Mouse (Mus musculus): ENCODE measurements around the gene Rora. TPM values are rescaled to one million over a fixed set of nuclear protein-coding genes. Genes with fewer than 3 reads are reported as not detected.

Gene Rora
- polyA plus RNA-seq, 1 experiment, result 0.85 TPM

GRCm38 (mm10) chr9:69250326-69250725, 596.7 kb downstream of the Rora start:
- H3K4me1 ChIP-seq (ENCODE audit: control insufficient read depth, insufficient read depth, low read length), result no peaks in the 10 kb centered on the region
- H3K27ac ChIP-seq (ENCODE audit: control insufficient read depth, insufficient read depth, low read depth, low read length, poor library complexity), result no peak overlapping the region
- TF ChIP-seq POLR2A (IDR thresholded peaks at IDR 0.05; ENCODE audit: borderline replicate concordance, control insufficient read depth, low read depth, low read length) (no peak), CTCF (IDR thresholded peaks at IDR 0.05; ENCODE audit: control insufficient read depth, insufficient read depth, low read length) (no peak)
- H3K4me3 ChIP-seq (replicated peaks; ENCODE audit: control insufficient read depth, low read depth, low read length), result no peak overlapping the region
- 91% methylated on average over 8 of the region's 8 CpGs for WGBS

GRCm38 (mm10) chr9:69258506-69258905, 604.9 kb downstream of the Rora start:
- WGBS, result 82% methylated on average over 5 of the region's 5 CpGs
- TF ChIP-seq POLR2A (IDR thresholded peaks at IDR 0.05; ENCODE audit: borderline replicate concordance, control insufficient read depth, low read depth, low read length) (no peak), CTCF (IDR thresholded peaks at IDR 0.05; ENCODE audit: control insufficient read depth, insufficient read depth, low read length) (no peak)
- Histone ChIP-seq H3K4me1 (ENCODE audit: control insufficient read depth, insufficient read depth, low read length) (no peaks in the 10 kb centered on the region), H3K4me3 (replicated peaks; ENCODE audit: control insufficient read depth, low read depth, low read length) (no peak overlapping the region), H3K27ac (ENCODE audit: control insufficient read depth, insufficient read depth, low read depth, low read length, poor library complexity) (no peak overlapping the region)

GRCm38 (mm10) chr9:69259382-69259781, 605.8 kb downstream of the Rora start:
- WGBS, result 63% methylated on average over 9 of the region's 9 CpGs

GRCm38 (mm10) chr9:69265151-69265550, 611.6 kb downstream of the Rora start:
- TF ChIP-seq POLR2A (IDR thresholded peaks at IDR 0.05; ENCODE audit: borderline replicate concordance, control insufficient read depth, low read depth, low read length) (no peak), CTCF (IDR thresholded peaks at IDR 0.05; ENCODE audit: control insufficient read depth, insufficient read depth, low read length) (no peak)
- no peaks in the 10 kb centered on the region for H3K4me1 ChIP-seq (ENCODE audit: control insufficient read depth, insufficient read depth, low read length)
- WGBS, result 69% methylated on average over 7 of the region's 7 CpGs
- no peak overlapping the region for H3K27ac ChIP-seq (ENCODE audit: control insufficient read depth, insufficient read depth, low read depth, low read length, poor library complexity)
- H3K4me3 ChIP-seq (replicated peaks; ENCODE audit: control insufficient read depth, low read depth, low read length), result no peak overlapping the region

More at GRCm38 (mm10) chr9:69259382-69259781, 605.8 kb downstream of the Rora start:
- Histone ChIP-seq H3K4me3 (replicated peaks; ENCODE audit: control insufficient read depth, low read depth, low read length) (no peak overlapping the region), H3K27ac (ENCODE audit: control insufficient read depth, insufficient read depth, low read depth, low read length, poor library complexity) (no peak overlapping the region; the same call in 1 of the 2 replicates), H3K4me1 (ENCODE audit: control insufficient read depth, insufficient read depth, low read length) (no peaks in the 10 kb centered on the region)
- TF ChIP-seq POLR2A (IDR thresholded peaks at IDR 0.05; ENCODE audit: borderline replicate concordance, control insufficient read depth, low read depth, low read length), result no peak
- TF ChIP-seq CTCF (IDR thresholded peaks at IDR 0.05; ENCODE audit: control insufficient read depth, insufficient read depth, low read length), result no peak

- 81% methylated on average over 8 of the region's 8 CpGs for WGBS
- Histone ChIP-seq H3K27ac (ENCODE audit: control insufficient read depth, insufficient read depth, low read depth, low read length, poor library complexity) (no peak overlapping the region), H3K4me1 (ENCODE audit: control insufficient read depth, insufficient read depth, low read length) (no peaks in the 10 kb centered on the region), H3K4me3 (replicated peaks; ENCODE audit: control insufficient read depth, low read depth, low read length) (no peak overlapping the region)
- TF ChIP-seq POLR2A (IDR thresholded peaks at IDR 0.05; ENCODE audit: borderline replicate concordance, control insufficient read depth, low read depth, low read length), result no peak
- TF ChIP-seq CTCF (IDR thresholded peaks at IDR 0.05; ENCODE audit: control insufficient read depth, insufficient read depth, low read length), result no peak
These were observed 616.8 kb downstream of the Rora start for GRCm38 (mm10) chr9:69270374-69270773.

GRCm38 (mm10) chr9:69270931-69271330, 617.3 kb downstream of the Rora start:
- 64% methylated on average over 7 of the region's 7 CpGs for WGBS
- no peak overlapping the region for H3K27ac ChIP-seq (ENCODE audit: control insufficient read depth, insufficient read depth, low read depth, low read length, poor library complexity)
- no peak overlapping the region for H3K4me3 ChIP-seq (replicated peaks; ENCODE audit: control insufficient read depth, low read depth, low read length)
- no peaks in the 10 kb centered on the region for H3K4me1 ChIP-seq (ENCODE audit: control insufficient read depth, insufficient read depth, low read length)
- TF ChIP-seq CTCF (IDR thresholded peaks at IDR 0.05; ENCODE audit: control insufficient read depth, insufficient read depth, low read length) (no peak), POLR2A (IDR thresholded peaks at IDR 0.05; ENCODE audit: borderline replicate concordance, control insufficient read depth, low read depth, low read length) (no peak)

GRCm38 (mm10) chr9:69272884-69273283, 619.3 kb downstream of the Rora start:
- H3K4me1 ChIP-seq (ENCODE audit: control insufficient read depth, insufficient read depth, low read length), result no peaks in the 10 kb centered on the region
- no peak overlapping the region for H3K27ac ChIP-seq (ENCODE audit: control insufficient read depth, insufficient read depth, low read depth, low read length, poor library complexity)
- H3K4me3 ChIP-seq (replicated peaks; ENCODE audit: control insufficient read depth, low read depth, low read length), result no peak overlapping the region
- TF ChIP-seq POLR2A (IDR thresholded peaks at IDR 0.05; ENCODE audit: borderline replicate concordance, control insufficient read depth, low read depth, low read length) (no peak), CTCF (IDR thresholded peaks at IDR 0.05; ENCODE audit: control insufficient read depth, insufficient read depth, low read length) (no peak)
- 71% methylated on average over 9 of the region's 9 CpGs for WGBS

- Histone ChIP-seq H3K4me3 (replicated peaks; ENCODE audit: control insufficient read depth, low read depth, low read length) (no peak overlapping the region), H3K27ac (ENCODE audit: control insufficient read depth, insufficient read depth, low read depth, low read length, poor library complexity) (no peak overlapping the region), H3K4me1 (ENCODE audit: control insufficient read depth, insufficient read depth, low read length) (no peaks in the 10 kb centered on the region)
- TF ChIP-seq POLR2A (IDR thresholded peaks at IDR 0.05; ENCODE audit: borderline replicate concordance, control insufficient read depth, low read depth, low read length), result no peak
- no peak for TF ChIP-seq CTCF (IDR thresholded peaks at IDR 0.05; ENCODE audit: control insufficient read depth, insufficient read depth, low read length)
- WGBS, result 69% methylated on average over 10 of the region's 10 CpGs
These were observed 621.3 kb downstream of the Rora start for GRCm38 (mm10) chr9:69274766-69275485.
